Mouse (Mus musculus): ENCODE measurements at regions not wholly inside any gene's neighbourhood (a gene's known extent, or its start where the extent isn't known, plus 50 kb on each side); places are given as distances from the start of the nearest gene placed in this dataset.

GRCm38 (mm10) chr1:189067204-189067960 is 59.7 kb upstream of the Kctd3 start:
- Histone ChIP-seq H3K36me3 (ENCODE audit: control insufficient read depth, insufficient read depth, low read length, poor library complexity, severe bottlenecking) (no peaks in the 10 kb centered on the region), H3K9me3 (ENCODE audit: control insufficient read depth, insufficient read depth, low read depth, low read length) (no peaks in the 10 kb centered on the region), H3K4me1 (ENCODE audit: control insufficient read depth in 2 of 2, insufficient read depth in 2 of 2, low read length in 2 of 2, poor library complexity in 1 of 2) (no peaks in the 10 kb centered on the region), H3K9ac (ENCODE audit: insufficient read depth, low read depth, low read length, poor library complexity, severe bottlenecking) (no peak overlapping the region), H3K4me3 (ENCODE audit: insufficient read depth in 1 of 2, low read depth in 1 of 2, low read length in 2 of 2, poor library complexity in 1 of 2, severe bottlenecking in 1 of 2) (no peak overlapping the region), H3K27ac (ENCODE audit: insufficient read depth, low read depth, low read length, poor library complexity, severe bottlenecking) (no peak overlapping the region)
- no peak for DNase-seq (ENCODE audit: low read depth, low spot score)
- TF ChIP-seq CHD2 (IDR thresholded peaks at IDR 0.05; ENCODE audit: low read depth, low read length) (no peak), MAFK (IDR thresholded peaks at IDR 0.05; ENCODE audit: insufficient read depth, low read depth, low read length) (no peak), HCFC1 (IDR thresholded peaks at IDR 0.05; ENCODE audit: borderline replicate concordance, insufficient read depth, low read length) (no peak), ZC3H11A (IDR thresholded peaks at IDR 0.05; ENCODE audit: borderline replicate concordance, low read depth, low read length) (no peak), ZNF384 (IDR thresholded peaks at IDR 0.05; ENCODE audit: low read depth, low read length) (no peak)
- in situ Hi-C loops (cut with MboI; ENCODE audit: low sequenced_read_pairs in 2 of 2, unreplicated experiment in 2 of 2), result no loop called here

- TF ChIP-seq MAFK (IDR thresholded peaks at IDR 0.05; ENCODE audit: insufficient read depth, low read depth, low read length), result no peak
- TF ChIP-seq ZC3H11A (IDR thresholded peaks at IDR 0.05; ENCODE audit: borderline replicate concordance, low read depth, low read length), result no peak
- TF ChIP-seq CHD2 (IDR thresholded peaks at IDR 0.05; ENCODE audit: low read depth, low read length), result no peak
- TF ChIP-seq ZNF384 (IDR thresholded peaks at IDR 0.05; ENCODE audit: low read depth, low read length), result no peak
- no peak for TF ChIP-seq HCFC1 (IDR thresholded peaks at IDR 0.05; ENCODE audit: borderline replicate concordance, insufficient read depth, low read length)
- in situ Hi-C loops (cut with MboI; ENCODE audit: low sequenced_read_pairs in 2 of 2, unreplicated experiment in 2 of 2), result no loop called here
- Histone ChIP-seq H3K36me3 (ENCODE audit: control insufficient read depth, insufficient read depth, low read length, poor library complexity, severe bottlenecking) (no peaks in the 10 kb centered on the region), H3K9me3 (ENCODE audit: control insufficient read depth, insufficient read depth, low read depth, low read length) (no peaks in the 10 kb centered on the region), H3K4me3 (ENCODE audit: insufficient read depth in 1 of 2, low read depth in 1 of 2, low read length in 2 of 2, poor library complexity in 1 of 2, severe bottlenecking in 1 of 2) (no peak overlapping the region), H3K9ac (ENCODE audit: insufficient read depth, low read depth, low read length, poor library complexity, severe bottlenecking) (no peak overlapping the region), H3K27ac (ENCODE audit: insufficient read depth, low read depth, low read length, poor library complexity, severe bottlenecking) (no peak overlapping the region), H3K4me1 (ENCODE audit: control insufficient read depth in 2 of 2, insufficient read depth in 2 of 2, low read length in 2 of 2, poor library complexity in 1 of 2) (no peaks in the 10 kb centered on the region)
- no peak for DNase-seq (ENCODE audit: low read depth, low spot score)
These were observed 59.0 kb upstream of the Kctd3 start for GRCm38 (mm10) chr1:189066446-189067151.

- no peaks in the 10 kb centered on the region for H3K36me3 ChIP-seq (ENCODE audit: control insufficient read depth, insufficient read depth, low read length, poor library complexity, severe bottlenecking)
- no peak overlapping the region for H3K9ac ChIP-seq (ENCODE audit: insufficient read depth, low read depth, low read length, poor library complexity, severe bottlenecking)
- H3K4me3 ChIP-seq (ENCODE audit: insufficient read depth in 1 of 2, low read depth in 1 of 2, low read length in 2 of 2, poor library complexity in 1 of 2, severe bottlenecking in 1 of 2), result no peak overlapping the region
- in situ Hi-C loops (cut with MboI; ENCODE audit: low sequenced_read_pairs in 2 of 2, unreplicated experiment in 2 of 2), result no loop called here
- H3K9me3 ChIP-seq (ENCODE audit: control insufficient read depth, insufficient read depth, low read depth, low read length), result no peaks in the 10 kb centered on the region
- DNase-seq (ENCODE audit: low read depth, low spot score), result no peak
- no peaks in the 10 kb centered on the region for H3K4me1 ChIP-seq (ENCODE audit: control insufficient read depth in 2 of 2, insufficient read depth in 2 of 2, low read length in 2 of 2, poor library complexity in 1 of 2)
- no peak for TF ChIP-seq HCFC1 (IDR thresholded peaks at IDR 0.05; ENCODE audit: borderline replicate concordance, insufficient read depth, low read length)
- TF ChIP-seq ZC3H11A (IDR thresholded peaks at IDR 0.05; ENCODE audit: borderline replicate concordance, low read depth, low read length), result no peak
- TF ChIP-seq MAFK (IDR thresholded peaks at IDR 0.05; ENCODE audit: insufficient read depth, low read depth, low read length), result no peak
- TF ChIP-seq CHD2 (IDR thresholded peaks at IDR 0.05; ENCODE audit: low read depth, low read length), result no peak
- TF ChIP-seq ZNF384 (IDR thresholded peaks at IDR 0.05; ENCODE audit: low read depth, low read length), result no peak
- H3K27ac ChIP-seq (ENCODE audit: insufficient read depth, low read depth, low read length, poor library complexity, severe bottlenecking), result no peak overlapping the region
These were observed 57.7 kb upstream of the Kctd3 start for GRCm38 (mm10) chr1:189065152-189065910.

- no peaks in the 10 kb centered on the region for H3K4me1 ChIP-seq (ENCODE audit: control insufficient read depth in 2 of 2, insufficient read depth in 2 of 2, low read length in 2 of 2, poor library complexity in 1 of 2)
- TF ChIP-seq CHD2 (IDR thresholded peaks at IDR 0.05; ENCODE audit: low read depth, low read length), result no peak
- no peak for TF ChIP-seq ZC3H11A (IDR thresholded peaks at IDR 0.05; ENCODE audit: borderline replicate concordance, low read depth, low read length)
- TF ChIP-seq HCFC1 (IDR thresholded peaks at IDR 0.05; ENCODE audit: borderline replicate concordance, insufficient read depth, low read length), result no peak
- TF ChIP-seq ZNF384 (IDR thresholded peaks at IDR 0.05; ENCODE audit: low read depth, low read length), result no peak
- TF ChIP-seq MAFK (IDR thresholded peaks at IDR 0.05; ENCODE audit: insufficient read depth, low read depth, low read length), result no peak
- H3K9ac ChIP-seq (ENCODE audit: insufficient read depth, low read depth, low read length, poor library complexity, severe bottlenecking), result no peak overlapping the region
- in situ Hi-C loops (cut with MboI; ENCODE audit: low sequenced_read_pairs in 2 of 2, unreplicated experiment in 2 of 2), result no loop called here
- no peaks in the 10 kb centered on the region for H3K9me3 ChIP-seq (ENCODE audit: control insufficient read depth, insufficient read depth, low read depth, low read length)
- DNase-seq (ENCODE audit: low read depth, low spot score), result no peak
- H3K4me3 ChIP-seq (ENCODE audit: insufficient read depth in 1 of 2, low read depth in 1 of 2, low read length in 2 of 2, poor library complexity in 1 of 2, severe bottlenecking in 1 of 2), result no peak overlapping the region
- no peaks in the 10 kb centered on the region for H3K36me3 ChIP-seq (ENCODE audit: control insufficient read depth, insufficient read depth, low read length, poor library complexity, severe bottlenecking)
- H3K27ac ChIP-seq (ENCODE audit: insufficient read depth, low read depth, low read length, poor library complexity, severe bottlenecking), result no peak overlapping the region
These were observed 57.0 kb upstream of the Kctd3 start for GRCm38 (mm10) chr1:189064629-189065028.

Data from ES-E14 (cell line).